Mouse (Mus musculus): Measurements from ENCODE around the gene Bend3.
"Not testable (repeated sequence)": the region's sequence is repeated elsewhere in the genome, so short reads cannot be mapped to it uniquely, and the experiment has no call there.

Gene Bend3

GRCm38 (mm10) chr10:43481179-43481578 lies 2.5 kb downstream of the Bend3 start:
- no peak for DNase-seq

DNA sequence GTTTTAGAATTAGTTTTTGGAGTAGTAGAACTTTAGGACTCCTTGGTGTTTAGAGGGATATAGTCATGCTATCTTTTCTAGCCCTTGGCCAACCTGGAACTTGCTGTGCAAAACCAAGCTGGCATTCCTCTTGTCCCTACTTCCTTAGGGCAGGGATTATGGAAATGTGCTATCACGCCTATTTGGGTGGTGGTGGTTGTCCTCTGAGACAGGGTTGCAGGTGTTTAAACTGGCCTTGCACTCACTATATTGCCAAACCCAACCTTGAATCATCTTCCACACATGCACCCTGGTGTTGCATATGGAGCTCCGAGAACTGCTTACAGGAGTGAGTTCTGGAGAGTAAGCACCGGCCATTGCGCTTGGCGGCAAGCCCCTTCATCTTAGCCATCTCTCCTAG lies 3.4 kb downstream of the Bend3 start:
- no peak for DNase-seq

DNA sequence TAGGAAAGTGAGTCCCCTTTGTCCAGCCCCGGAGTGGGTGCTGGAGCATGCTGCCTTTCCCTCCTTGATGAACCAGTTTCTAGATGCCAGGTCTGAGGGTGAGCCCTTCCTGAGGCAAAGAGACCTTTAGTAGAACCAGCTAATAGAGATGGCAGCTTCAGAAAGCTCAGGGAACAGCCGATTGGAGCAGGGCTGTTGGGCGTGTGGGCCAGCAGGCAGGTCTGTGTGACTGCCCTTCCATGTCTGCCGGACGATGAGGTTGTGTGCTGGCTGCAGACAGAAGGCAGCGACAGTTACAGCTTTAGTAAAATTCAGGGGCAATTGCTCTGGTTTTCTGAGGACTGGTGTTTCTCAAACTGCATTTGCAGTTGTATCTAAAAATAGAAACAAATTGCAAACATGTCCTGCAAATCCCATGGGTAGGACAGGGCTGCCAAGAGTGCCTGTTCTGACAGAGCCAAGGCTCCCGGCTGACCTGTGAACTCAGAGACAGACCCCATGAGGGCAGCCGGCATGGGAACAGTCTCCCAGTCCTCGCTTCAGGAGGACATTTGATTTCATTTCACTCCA lies 4.9 kb downstream of the Bend3 start:
- DNase-seq, result no peak

GRCm38 (mm10) chr10:43485751-43486268 lies 7.2 kb downstream of the Bend3 start:
- no peak for DNase-seq

GRCm38 (mm10) chr10:43487441-43488010 lies 8.9 kb downstream of the Bend3 start:
- no peak for DNase-seq

- DNase-seq, result no peak
Measured at GRCm38 (mm10) chr10:43488258-43488657, 9.6 kb downstream of the Bend3 start.

- no peak for DNase-seq
Measured at GRCm38 (mm10) chr10:43489139-43489538, 10.5 kb downstream of the Bend3 start.

DNA sequence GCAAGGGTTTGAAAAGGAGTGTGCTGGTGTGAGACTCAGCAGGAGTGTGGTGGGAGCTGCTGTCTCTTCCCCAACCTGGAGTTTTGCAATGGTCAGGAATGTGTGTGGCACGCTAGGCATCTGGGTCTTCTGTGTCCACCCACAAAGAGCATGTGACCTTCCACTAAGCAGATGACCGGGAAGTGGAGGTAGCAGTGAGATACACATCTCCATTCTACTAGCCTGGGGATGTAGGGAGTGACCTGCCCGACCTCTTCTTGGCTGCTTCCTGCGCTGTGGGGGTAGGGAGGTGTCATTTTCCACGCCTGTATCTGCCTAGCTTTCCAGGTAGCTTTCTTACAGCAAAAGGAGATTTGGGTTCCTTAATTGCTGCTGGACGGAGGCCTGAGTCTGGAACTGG lies 10.9 kb downstream of the Bend3 start:
- DNase-seq, result no peak

- DNase-seq, result no peak
Measured at GRCm38 (mm10) chr10:43490034-43490433, 11.4 kb downstream of the Bend3 start.

- no peak for DNase-seq
Measured at GRCm38 (mm10) chr10:43490846-43491245, 12.2 kb downstream of the Bend3 start.

- peak; percentile 68 for DNase-seq
Measured at GRCm38 (mm10) chr10:43502599-43502998, 24.0 kb downstream of the Bend3 start.

DNA sequence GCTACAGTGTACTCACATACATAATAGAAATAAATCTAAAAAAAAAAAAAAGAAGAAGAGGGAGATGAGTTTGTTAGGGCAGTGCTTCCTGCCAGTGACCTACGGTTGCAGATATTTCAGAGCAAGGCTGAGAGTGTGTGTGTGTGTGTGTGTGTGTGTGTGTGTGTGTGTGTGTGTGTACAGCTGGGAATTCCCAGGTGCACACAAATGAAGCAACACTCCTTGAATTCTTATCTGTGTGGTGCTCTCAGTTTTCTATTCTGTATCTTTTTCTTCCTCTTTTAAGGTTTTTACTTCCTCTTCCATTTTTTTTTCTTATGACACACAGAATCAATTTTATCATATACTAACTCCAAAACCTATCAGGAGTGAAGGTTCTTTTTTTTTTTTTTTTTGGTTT lies 25.7 kb downstream of the Bend3 start:
- no peak for DNase-seq

DNA sequence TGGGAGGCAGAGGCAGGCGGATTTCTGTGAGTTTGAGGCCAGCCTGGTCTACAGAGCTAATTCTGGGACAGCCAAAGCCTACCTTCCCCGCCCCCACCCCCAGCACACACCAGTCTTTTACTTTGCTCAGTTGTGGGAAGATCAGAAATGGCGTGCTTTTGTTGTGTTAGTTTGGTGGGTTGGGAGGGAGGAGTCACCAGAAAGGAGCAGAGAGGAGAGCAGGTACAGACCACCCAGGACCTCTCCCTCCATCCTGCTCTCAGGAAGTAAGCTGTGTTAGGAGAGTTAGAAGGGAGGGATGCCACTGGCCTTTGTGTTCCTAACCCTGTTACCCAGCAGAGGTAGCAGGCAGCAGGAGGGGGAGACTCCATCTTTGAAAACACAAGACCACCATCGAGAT lies 28.4 kb downstream of the Bend3 start:
- DNase-seq, result no peak

DNA sequence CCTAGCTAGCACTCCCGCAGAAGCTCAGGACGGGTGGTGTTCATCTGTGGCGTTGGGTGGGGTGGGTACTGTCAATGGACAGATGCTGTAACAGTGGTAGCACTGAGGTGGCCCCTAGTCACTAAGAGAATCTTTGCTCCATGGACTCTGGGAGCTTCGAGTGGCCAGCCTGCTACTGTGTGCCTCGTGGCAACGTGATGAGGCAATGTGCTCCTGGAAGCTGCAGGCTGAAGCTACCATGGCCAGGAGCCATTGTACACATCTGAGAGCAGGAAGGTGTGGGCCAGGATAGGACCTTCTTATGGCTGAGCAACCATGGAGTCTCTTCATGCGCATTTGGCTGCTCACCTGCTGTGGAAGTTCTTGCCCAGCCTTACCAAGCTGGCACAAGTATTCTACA lies 30.6 kb downstream of the Bend3 start:
- DNase-seq, result no peak

DNA sequence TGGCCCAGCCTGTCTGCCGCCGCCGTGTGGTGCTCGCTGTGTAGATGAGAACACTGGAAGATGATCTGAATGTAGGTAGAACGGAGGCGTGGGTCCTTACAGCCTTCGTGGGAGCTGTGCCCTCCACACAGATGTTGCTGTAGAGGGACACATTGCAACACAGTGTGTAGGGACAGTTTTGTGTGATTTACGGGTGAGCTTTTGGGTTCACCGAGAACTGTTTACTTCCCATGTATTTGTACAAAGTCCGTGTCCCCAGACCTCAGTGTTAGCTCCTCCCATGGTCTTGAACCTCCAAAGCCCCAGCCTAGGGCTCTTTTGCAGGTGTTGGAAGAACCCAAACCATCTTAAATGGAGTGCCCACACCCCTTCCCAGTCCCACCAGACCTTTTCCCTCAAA lies 34.3 kb downstream of the Bend3 start:
- no peak for DNase-seq

DNA sequence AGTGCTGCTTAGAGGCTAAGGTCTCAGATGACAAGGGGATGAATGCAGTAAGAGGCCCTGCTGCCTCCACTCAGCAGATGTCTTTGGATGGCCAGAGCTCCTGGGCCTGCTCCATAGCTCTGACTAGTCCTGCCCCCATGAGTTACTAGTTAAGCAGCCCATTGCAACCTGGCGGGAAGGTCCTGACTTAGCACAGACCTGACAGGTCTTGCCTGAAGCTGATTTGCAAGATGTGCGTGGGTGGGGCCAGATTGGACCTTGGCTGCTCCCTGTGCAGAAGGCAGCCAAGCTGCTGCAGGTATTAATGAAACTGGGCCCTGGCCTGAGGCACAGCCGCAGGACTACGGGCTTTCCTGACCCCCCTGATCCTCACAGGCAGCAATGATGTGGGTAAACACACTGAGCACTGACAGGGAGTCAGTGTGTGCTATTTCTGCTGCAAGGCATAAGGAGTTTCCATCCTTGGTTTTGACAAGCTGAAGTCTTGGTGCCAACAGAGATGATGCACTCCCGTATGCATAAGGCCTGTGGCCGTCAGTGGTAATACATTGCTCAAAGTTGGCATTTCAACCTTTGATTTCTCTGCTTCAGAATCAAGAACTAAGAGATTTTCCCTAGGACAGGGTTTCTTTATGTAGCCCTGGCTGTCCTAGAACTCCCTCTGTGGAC lies 38.5 kb downstream of the Bend3 start:
- no peak for DNase-seq

GRCm38 (mm10) chr10:43517836-43518235 lies 39.2 kb downstream of the Bend3 start:
- DNase-seq, result no peak

- no peak for DNase-seq
Measured at GRCm38 (mm10) chr10:43518368-43518767, 39.7 kb downstream of the Bend3 start.

GRCm38 (mm10) chr10:43519977-43520376 lies 41.3 kb downstream of the Bend3 start:
- DNase-seq, result no peak

GRCm38 (mm10) chr10:43523931-43524330 lies 45.3 kb downstream of the Bend3 start, which contains the start of gene Gm9803:
TSS of gene Gm9803 (plus strand) at chr10:43524084.
- DNase-seq, result not testable (repeated sequence)

DNA sequence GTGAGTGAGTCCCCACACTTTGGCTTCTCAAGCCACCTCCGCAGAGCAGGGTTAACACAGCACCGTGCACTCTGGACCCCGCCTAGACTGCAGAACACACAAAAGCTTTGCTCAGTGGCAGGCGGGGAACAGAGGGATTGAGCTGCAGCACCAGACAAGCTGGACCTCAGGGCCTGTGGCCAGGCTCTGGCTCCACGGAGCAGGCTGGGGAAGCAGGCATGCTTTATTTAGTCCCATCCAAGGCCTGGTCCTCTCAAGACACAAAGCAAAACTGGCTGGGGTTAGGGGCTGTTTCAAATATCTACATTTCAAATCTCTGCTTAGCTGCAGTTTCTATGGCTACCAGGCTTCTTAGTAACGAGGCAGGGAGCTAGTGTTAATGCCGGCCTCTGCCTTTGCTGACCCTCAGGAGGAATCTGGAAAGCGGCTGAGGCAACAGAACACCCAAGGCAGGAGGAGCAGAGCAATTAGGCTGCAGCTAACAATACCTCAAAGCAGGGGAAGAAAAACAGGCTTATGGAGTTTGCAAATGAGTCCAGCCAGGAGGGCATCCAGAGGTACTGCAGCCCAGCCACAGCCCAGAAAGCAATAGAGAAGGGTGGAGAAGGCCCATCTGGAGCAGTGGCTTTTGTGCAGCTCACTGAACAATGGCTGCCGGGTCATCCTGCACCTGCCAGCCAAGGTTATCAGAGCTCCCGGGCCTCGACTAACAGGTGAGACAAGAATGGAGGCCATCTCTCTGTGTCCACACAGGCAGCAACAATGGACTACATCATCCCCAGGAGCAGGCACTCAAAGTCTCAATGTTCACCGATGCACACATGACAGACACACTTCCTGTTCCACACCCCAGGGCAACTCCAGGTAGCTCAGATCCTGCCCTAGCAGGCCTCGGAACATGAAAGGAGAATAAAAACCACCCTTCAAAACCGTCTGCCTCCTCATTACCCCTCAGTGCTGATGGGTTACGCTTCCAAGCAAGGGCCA lies 48.9 kb downstream of the Bend3 start:
- no peak for DNase-seq

DNA sequence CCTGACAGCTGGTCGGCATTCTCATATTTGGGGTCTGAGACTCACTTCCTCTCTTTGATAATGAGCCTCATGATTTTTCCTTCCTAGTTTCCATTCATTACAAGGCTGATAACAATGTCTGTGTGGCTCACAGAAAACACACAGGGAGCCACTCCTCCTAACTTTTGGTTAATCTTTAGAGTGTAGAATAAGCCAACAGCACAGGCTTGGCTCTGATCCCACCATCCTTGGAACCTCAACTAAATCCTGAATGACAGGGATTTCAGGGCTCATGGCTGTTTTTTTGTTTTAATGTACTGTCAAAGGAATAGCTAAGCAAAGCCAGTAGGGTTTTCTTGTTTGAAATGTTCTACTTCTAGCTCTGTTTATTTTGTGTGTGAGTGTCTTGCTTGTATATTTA lies 55.8 kb downstream of the Bend3 start:
- DNase-seq, result no peak

GRCm38 (mm10) chr10:43537652-43538051 lies 59.0 kb downstream of the Bend3 start:
- no peak for DNase-seq
